Mouse (Mus musculus) c-Kit-positive CD71-negative TER-119-negative erythroid progenitor cells, embryonic 14.5 days (primary cell): ENCODE measurements at regions not wholly inside any gene's neighbourhood (a gene's known extent, or its start where the extent isn't known, plus 50 kb on each side); places are given as distances from the start of the nearest gene placed in this dataset.

Experiments used
- DNase-seq: peaks from one replicate; pipeline ENCODE4 v3.0.0-alpha.2; 2013; ENCODE audit warnings: low read depth

GRCm38 (mm10) chr11:112728154-112728952 is 53.7 kb upstream of the Sox9 start:
- DNase-seq, result no peak
